Mouse (Mus musculus): ENCODE results near the gene Plcd3.

GRCm38 (mm10) chr11:103046286-103046685 lies 55.2 kb downstream of the Plcd3 start:
- no peak for TF ChIP-seq CTCF (IDR thresholded peaks at IDR 0.05; ENCODE audit: low read depth)
- no peak for TF ChIP-seq EP300 (IDR thresholded peaks at IDR 0.05; ENCODE audit: low read depth)
